Comparison of ENCODE assay signal across 16 mouse cellular contexts in genomic region chr2:118963676-118964012, GRCm38 (mm10). TPM values are rescaled to one million over a fixed set of nuclear protein-coding genes. Genes with fewer than 3 reads are reported as not detected.
DNase-seq lines count a peak whose midpoint lies in the region; ATAC-seq and TF ChIP-seq lines count a peak whose summit lies in the region.
"Had no signal": no experiment of that assay in that cellular context is flagged by ENCODE, and none has a peak within 500 bp of the region (broad histone marks: within the 10 kb centered on the region; RNA-seq: fewer than 3 reads in every experiment).

No protein-coding gene starts in this region.

- peaks cover 9% of the 10 kb centered on the region for H3K4me1 ChIP-seq in heart, embryonic 12.5 days (replicated peaks)
- peaks cover 67% of the 10 kb centered on the region for H3K4me1 ChIP-seq in G1E (ENCODE audit: insufficient read depth, low read depth, low read length)
- H3K4me1 ChIP-seq in liver, embryonic 15.5 days (replicated peaks), result peaks cover 59% of the 10 kb centered on the region
- H3K4me1 ChIP-seq in kidney, embryonic 16.5 days (ENCODE audit: insufficient read depth, low read length), result no peaks in the 10 kb centered on the region
- H3K4me1 ChIP-seq: forebrain, embryonic 13.5 days; midbrain, embryonic 13.5 days; neural tube, embryonic 12.5 days had no signal

- 0 out of 2 replicates have a peak, but pooled peaks cover 3% of the 10 kb centered on the region for H3K27me3 ChIP-seq in heart, embryonic 12.5 days (replicated peaks)
- no peaks in the 10 kb centered on the region for H3K27me3 ChIP-seq in G1E (ENCODE audit: insufficient read depth, low read length)
- H3K27me3 ChIP-seq in liver, embryonic 15.5 days, result no peaks in the 10 kb centered on the region
- H3K27me3 ChIP-seq in kidney, embryonic 16.5 days (ENCODE audit: insufficient read depth, low read length), result no peaks in the 10 kb centered on the region
- H3K27me3 ChIP-seq: CH12.LX; forebrain, embryonic 13.5 days; midbrain, embryonic 13.5 days; neural tube, embryonic 12.5 days had no signal

- H3K36me3 ChIP-seq in heart, embryonic 12.5 days, result no peaks in the 10 kb centered on the region
- no peaks in the 10 kb centered on the region for H3K36me3 ChIP-seq in G1E (replicated peaks)
- H3K36me3 ChIP-seq in liver, embryonic 15.5 days (replicated peaks), result no peaks in the 10 kb centered on the region
- H3K36me3 ChIP-seq in kidney, embryonic 16.5 days (ENCODE audit: insufficient read depth, low read length), result no peaks in the 10 kb centered on the region
- H3K36me3 ChIP-seq: embryonic facial prominence, embryonic 10.5 days; midbrain, embryonic 13.5 days; neural tube, embryonic 12.5 days had no signal

- no peak for TF ChIP-seq CTCF in G1E (IDR thresholded peaks at IDR 0.05; ENCODE audit: low read depth, low read length)

- ATAC-seq in heart, embryonic 12.5 days (ENCODE audit: insufficient number of reproducible peaks, low FRiP score), result no peak
- ATAC-seq in G1E (ENCODE audit: extremely low read depth, insufficient number of reproducible peaks, low FRiP score, poor library complexity, severe bottlenecking), result 0 out of 2 replicates have a peak, but pooled peaks have one; percentile 18
- peak; percentile 57 for ATAC-seq in erythroblast, adult 5-6 weeks (replicated peaks; ENCODE audit: low FRiP score, poor library complexity, severe bottlenecking)
- peak; percentile 93 for ATAC-seq in liver, embryonic 15.5 days (ENCODE audit: insufficient read depth)
- no peak for ATAC-seq in kidney, embryonic 16.5 days (ENCODE audit: low FRiP score, low TSS enrichment)
- ATAC-seq: forebrain, embryonic 13.5 days; intestine, embryonic 16.5 days; midbrain, embryonic 13.5 days had no signal

- H3K27ac ChIP-seq in heart, embryonic 12.5 days (ENCODE audit: poor library complexity, severe bottlenecking), result no peak overlapping the region
- peak overlapping the region; percentile 85 for H3K27ac ChIP-seq in liver, embryonic 15.5 days (replicated peaks)
- H3K27ac ChIP-seq in kidney, embryonic 16.5 days (ENCODE audit: low read length), result no peak overlapping the region
- H3K27ac ChIP-seq: embryonic facial prominence, embryonic 10.5 days; forebrain, embryonic 13.5 days; macrophage; midbrain, embryonic 13.5 days; neural tube, embryonic 12.5 days had no signal

- no peak overlapping the region for H3K9ac ChIP-seq in heart, embryonic 12.5 days
- H3K9ac ChIP-seq in liver, embryonic 15.5 days, result no peak overlapping the region
- no peak overlapping the region for H3K9ac ChIP-seq in kidney, embryonic 16.5 days (replicated peaks; ENCODE audit: low read length)
- H3K9ac ChIP-seq: forebrain, embryonic 13.5 days; midbrain, embryonic 13.5 days; neural tube, embryonic 12.5 days had no signal

- no peak overlapping the region for H3K4me3 ChIP-seq in heart, embryonic 12.5 days
- H3K4me3 ChIP-seq in G1E (ENCODE audit: low read depth, low read length), result no peak overlapping the region; the same call in 1 of the 2 replicates
- no peak overlapping the region; the same call in 1 of the 2 replicates for H3K4me3 ChIP-seq in liver, embryonic 15.5 days (replicated peaks)
- no peak overlapping the region for H3K4me3 ChIP-seq in kidney, embryonic 16.5 days (ENCODE audit: low read length)
- H3K4me3 ChIP-seq: embryonic facial prominence, embryonic 10.5 days; forebrain, embryonic 13.5 days; midbrain, embryonic 13.5 days; neural tube, embryonic 12.5 days had no signal

- no peak for DNase-seq in heart, postnatal 4 days
- DNase-seq in G1E (ENCODE audit: low spot score), result no peak
- no peak for DNase-seq in right cerebral cortex, postnatal 14 days
- DNase-seq: cerebellum, adult 8-10 months; kidney, postnatal 10 days had no signal

- no peaks in the 10 kb centered on the region for H3K9me3 ChIP-seq in heart, embryonic 12.5 days (replicated peaks)
- no peaks in the 10 kb centered on the region for H3K9me3 ChIP-seq in G1E (replicated peaks)
- no peaks in the 10 kb centered on the region for H3K9me3 ChIP-seq in liver, embryonic 15.5 days (replicated peaks)
- H3K9me3 ChIP-seq in kidney, embryonic 16.5 days (ENCODE audit: low read length), result no peaks in the 10 kb centered on the region
- H3K9me3 ChIP-seq: embryonic facial prominence, embryonic 10.5 days; forebrain, embryonic 13.5 days; midbrain, embryonic 13.5 days; neural tube, embryonic 12.5 days had no signal

- H3K4me2 ChIP-seq in heart, embryonic 12.5 days, result peak overlapping the region; percentile 2; the same call in 1 of the 2 replicates
- peak overlapping the region; percentile 51 for H3K4me2 ChIP-seq in liver, embryonic 15.5 days
- H3K4me2 ChIP-seq in kidney, embryonic 16.5 days (replicated peaks; ENCODE audit: low read depth, low read length), result no peak overlapping the region
- H3K4me2 ChIP-seq: forebrain, embryonic 13.5 days; midbrain, embryonic 13.5 days; neural tube, embryonic 12.5 days had no signal

- 34% methylated on average over 7 of the region's 7 CpGs for WGBS in heart, embryonic 12.5 days
- 34% methylated on average over 7 of the region's 7 CpGs for WGBS in liver, embryonic 15.5 days (ENCODE audit: insufficient replicate concordance)
- 54% methylated on average over 7 of the region's 7 CpGs for WGBS in kidney, embryonic 16.5 days

RNA-seq across cellular contexts. Expression of gene Chst14, which starts 37.3 kb away (rescaled TPM):
- 23.9 and 25.4 TPM in 2 replicates for polyA plus RNA-seq in heart, embryonic 12.5 days (2016; fragmentation: Nextera tagmentation; extraction: Ambion mirVana)
- 10 to 100 TPM; 15.0 to 15.4 TPM for total RNA-seq in heart, postnatal 4 days (2021)
- total RNA-seq in G1E (2014; fragmentation: Nextera tagmentation) (2.5 and 4.3 TPM in 2 replicates), G1E (2017) (1.2 and 1.3 TPM in 2 replicates)
- 4.9 and 7.0 TPM in 2 replicates for polyA plus RNA-seq in G1E (2012)
- total RNA-seq in erythroblast, adult 5-6 weeks (2015; ENCODE audit: low replicate concordance), result 1.5 and 2.7 TPM in 2 replicates
- total RNA-seq in erythroblast, adult 5-6 weeks (2017; ENCODE audit: low replicate concordance), result 0.43 TPM in 1 of 2 replicates, not detected in the other
- polyA plus RNA-seq in liver, embryonic 15.5 days (2015; fragmentation: Nextera tagmentation; extraction: Ambion mirVana), result 4.5 and 5.7 TPM in 2 replicates
- 26.8 and 28.6 TPM in 2 replicates for polyA plus RNA-seq in kidney, embryonic 16.5 days (2015; fragmentation: Nextera tagmentation; extraction: Ambion mirVana)

Comparison
In these comparisons a context has a peak if more than half of its experiments do, and no peak if none do; other contexts are left out.
1. ATAC-seq: peak in G1E (single experiment), erythroblast, adult 5-6 weeks (single experiment) and liver, embryonic 15.5 days (single experiment); none in heart, embryonic 12.5 days (single experiment) and kidney, embryonic 16.5 days (single experiment).